Mouse (Mus musculus) E14TG2a.4 (cell line): ENCODE results near the gene Tle6.

Experiments
- CTCF ChIP-seq: conservative IDR thresholded peaks from 2 replicates; pipeline ENCODE4 v1.5.1; 2014; ENCODE audit warnings: low read length
- NANOG ChIP-seq: IDR thresholded peaks from 2 replicates; pipeline ENCODE4 v1.6.1; 2014; ENCODE audit warnings: borderline replicate concordance, low read length, mixed read lengths
- POU5F1 ChIP-seq: IDR thresholded peaks from 2 replicates; pipeline ENCODE4 v1.6.1; 2014; ENCODE audit warnings: low read length, borderline replicate concordance

GRCm38 (mm10) chr10:81595599-81595998, 5.3 kb downstream of the Tle6 start:
- no peak for TF ChIP-seq CTCF
- no peak for TF ChIP-seq NANOG
- no peak for TF ChIP-seq POU5F1
